Mouse (Mus musculus) heart, embryonic 16.5 days (tissue): ENCODE data around the gene Olfr49. TPM values are rescaled to one million over a fixed set of nuclear protein-coding genes. Genes with fewer than 3 reads are reported as not detected.

ENCODE experiments used
- ATAC-seq: fragments of 200-750 bp; cut with Nextera tagmentation; replicated peaks from 2 replicates; pipeline ENCODE4 v1.8.0; 2017; ENCODE audit warnings: moderate number of reproducible peaks; ENCODE audit not compliant: insufficient read depth, low FRiP score; ENCODE audit errors: extremely low read depth
- H3K27ac ChIP-seq: fragments of 300-500 bp; sonication (generic); 2 replicates; pipeline ENCODE4 v1.5.1; 2014; ENCODE audit warnings: mild to moderate bottlenecking, low read length, control low read depth, moderate library complexity
- H3K27me3 ChIP-seq: fragments of 300-500 bp; sonication (generic); 2 replicates; pipeline ENCODE4 v1.6.1; 2014; ENCODE audit warnings: low read length, mixed read lengths; ENCODE audit not compliant: control insufficient read depth, insufficient read depth
- H3K36me3 ChIP-seq: fragments of 300-500 bp; sonication (generic); 2 replicates; pipeline ENCODE4 v1.6.1; 2014; ENCODE audit not compliant: control insufficient read depth, insufficient read depth
- H3K4me1 ChIP-seq: fragments of 300-500 bp; sonication (generic); 2 replicates; pipeline ENCODE4 v1.6.1; 2014; ENCODE audit warnings: low read length, mixed read lengths; ENCODE audit not compliant: control insufficient read depth, insufficient read depth
- H3K4me2 ChIP-seq: fragments of 300-500 bp; sonication (generic); 2 replicates; pipeline ENCODE4 v1.6.1; 2014; ENCODE audit warnings: low read depth, mild to moderate bottlenecking, control low read depth, low read length
- H3K4me3 ChIP-seq: fragments of 300-500 bp; sonication (generic); 2 replicates; pipeline ENCODE4 v1.5.1; 2014; ENCODE audit warnings: mild to moderate bottlenecking, control low read depth, low read length
- H3K9ac ChIP-seq: fragments of 300-500 bp; sonication (generic); 2 replicates; pipeline ENCODE4 v1.6.1; 2014; ENCODE audit warnings: low read length, control low read depth
- H3K9me3 ChIP-seq: fragments of 300-500 bp; sonication (generic); replicated peaks from 2 replicates; pipeline ENCODE4 v1.6.1; 2016; ENCODE audit warnings: low read length; ENCODE audit not compliant: control insufficient read depth
- WGBS: fragments of 180-500 bp; shearing (Covaris S2); extraction: QIAGEN DNeasy Blood & Tissue Kit; methylation state at CpG from one replicate; pipeline ENCODE4 v1.1.7; 2014; 5-methylcytosine and 5-hydroxymethylcytosine counted together
- polyA plus RNA-seq: library from polyadenylated mRNA; unstranded; fragments of >200 nt; fragmentation: Nextera tagmentation; extraction: Ambion mirVana; gene quantifications from 2 replicates; pipeline ENCODE4 v1.2.1, GENCODE M21; 2015

Gene Olfr49
- polyA plus RNA-seq, 1 experiment from 2014 or later, result not detected

DNA sequence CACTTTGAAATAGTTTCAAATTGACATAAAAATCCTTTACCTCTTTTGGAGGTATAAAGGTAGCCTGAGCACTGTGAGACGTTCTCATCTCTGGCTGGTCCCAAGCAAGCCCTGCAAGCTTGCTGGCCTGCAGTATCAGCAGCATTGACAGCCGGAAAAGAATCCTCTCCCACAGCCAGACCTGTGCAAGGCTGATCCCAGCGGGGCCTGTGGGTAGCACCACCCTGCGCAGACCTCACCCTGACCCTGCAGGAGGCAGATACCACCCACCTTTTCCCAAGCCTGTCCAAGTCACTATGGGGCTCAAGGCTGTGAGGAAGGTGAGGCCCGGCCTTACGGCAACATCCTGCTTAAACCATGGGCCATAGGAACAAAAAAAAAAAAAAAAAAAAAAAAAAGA lies 18.8 kb downstream of the Olfr49 start:
- H3K36me3 ChIP-seq, result peaks cover 41% of the 10 kb centered on the region
- 71% methylated on average over 6 of the region's 6 CpGs for WGBS
- H3K27me3 ChIP-seq, result no peaks in the 10 kb centered on the region
- H3K27ac ChIP-seq, result no peak overlapping the region
- no peaks in the 10 kb centered on the region for H3K9me3 ChIP-seq
- peaks cover 7% of the 10 kb centered on the region for H3K4me1 ChIP-seq
- no peak overlapping the region for H3K9ac ChIP-seq
- no peak overlapping the region for H3K4me3 ChIP-seq
- ATAC-seq, result no peak
- H3K4me2 ChIP-seq, result no peak overlapping the region

DNA sequence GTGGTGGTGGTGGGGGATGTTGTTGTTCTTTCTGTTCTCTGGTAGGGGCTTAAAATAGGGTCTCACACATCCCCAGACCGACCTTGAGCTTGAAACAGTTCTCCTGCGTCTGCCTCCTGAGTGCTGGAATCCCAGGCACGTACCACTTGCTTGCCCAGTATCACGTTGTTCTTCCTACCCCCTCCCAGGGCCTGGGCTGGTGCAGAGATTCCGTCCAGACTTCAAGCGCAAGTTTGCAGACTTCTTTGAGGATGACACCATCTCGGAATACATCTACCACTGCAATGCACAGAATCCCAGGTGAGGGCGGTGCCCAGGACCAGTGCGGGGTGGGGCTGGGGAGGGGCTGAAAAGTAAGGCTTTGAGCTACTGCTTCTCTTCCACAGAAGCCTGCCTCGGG lies 19.6 kb downstream of the Olfr49 start:
- H3K9me3 ChIP-seq, result no peaks in the 10 kb centered on the region
- H3K4me2 ChIP-seq, result peak overlapping the region; percentile 53
- H3K36me3 ChIP-seq, result peaks cover 41% of the 10 kb centered on the region
- H3K27me3 ChIP-seq, result no peaks in the 10 kb centered on the region
- H3K9ac ChIP-seq, result peak overlapping the region; percentile 46
- peak overlapping the region; percentile 28 for H3K4me3 ChIP-seq
- peak overlapping the region; percentile 82 for H3K27ac ChIP-seq
- 48% methylated on average over 10 of the region's 10 CpGs for WGBS
- ATAC-seq, result peak; percentile 81; the same call in 1 of the 2 replicates
- peaks cover 14% of the 10 kb centered on the region for H3K4me1 ChIP-seq

GRCm38 (mm10) chr14:54264231-54264630 lies 20.5 kb downstream of the Olfr49 start:
- H3K4me1 ChIP-seq, result peaks cover 20% of the 10 kb centered on the region
- H3K36me3 ChIP-seq, result peaks cover 41% of the 10 kb centered on the region
- ATAC-seq, result no peak
- no peak overlapping the region for H3K4me2 ChIP-seq
- H3K27me3 ChIP-seq, result no peaks in the 10 kb centered on the region
- WGBS, result 68% methylated on average over 7 of the region's 7 CpGs
- no peaks in the 10 kb centered on the region for H3K9me3 ChIP-seq
- no peak overlapping the region for H3K9ac ChIP-seq
- H3K27ac ChIP-seq, result peak overlapping the region; percentile 82
- H3K4me3 ChIP-seq, result no peak overlapping the region

DNA sequence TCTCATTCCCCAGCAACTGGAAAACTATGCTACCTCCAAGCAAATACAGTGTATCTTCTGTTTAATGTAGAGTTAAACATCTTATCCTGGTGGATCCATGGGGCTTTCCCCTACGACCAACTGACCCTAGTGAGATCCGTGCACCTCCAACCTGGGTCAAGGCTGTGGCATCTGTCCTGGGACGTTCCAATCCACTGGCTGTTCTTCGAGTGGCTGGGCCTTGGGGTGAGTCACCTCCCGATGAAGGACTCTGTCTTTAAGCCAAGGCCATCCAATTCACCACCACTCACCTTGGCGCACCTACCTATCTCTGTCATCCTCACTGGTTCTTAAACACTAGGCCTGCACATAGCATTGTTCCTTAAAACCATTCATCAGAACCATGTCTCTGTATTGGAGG lies 21.6 kb downstream of the Olfr49 start:
- no peak for ATAC-seq
- 93% methylated on average over 6 of the region's 6 CpGs for WGBS
- no peak overlapping the region for H3K4me2 ChIP-seq
- no peaks in the 10 kb centered on the region for H3K27me3 ChIP-seq
- peaks cover 36% of the 10 kb centered on the region for H3K36me3 ChIP-seq
- H3K4me3 ChIP-seq, result no peak overlapping the region
- H3K9ac ChIP-seq, result no peak overlapping the region
- no peaks in the 10 kb centered on the region for H3K9me3 ChIP-seq
- peaks cover 24% of the 10 kb centered on the region for H3K4me1 ChIP-seq
- H3K27ac ChIP-seq, result no peak overlapping the region

- Histone ChIP-seq H3K4me1 (peaks cover 24% of the 10 kb centered on the region), H3K4me2 (no peak overlapping the region), H3K9ac (no peak overlapping the region), H3K4me3 (no peak overlapping the region), H3K36me3 (peaks cover 31% of the 10 kb centered on the region), H3K9me3 (no peaks in the 10 kb centered on the region), H3K27me3 (no peaks in the 10 kb centered on the region), H3K27ac (no peak overlapping the region)
- 89% methylated on average over 8 of the region's 8 CpGs for WGBS
- ATAC-seq, result no peak
Measured at GRCm38 (mm10) chr14:54262622-54263021, 22.1 kb downstream of the Olfr49 start.

- H3K4me2 ChIP-seq, result no peak overlapping the region
- no peak overlapping the region for H3K27ac ChIP-seq
- H3K36me3 ChIP-seq, result peaks cover 21% of the 10 kb centered on the region
- WGBS, result 81% methylated on average over 2 of the region's 2 CpGs
- no peak overlapping the region for H3K4me3 ChIP-seq
- no peaks in the 10 kb centered on the region for H3K27me3 ChIP-seq
- ATAC-seq, result no peak
- H3K9ac ChIP-seq, result no peak overlapping the region
- no peaks in the 10 kb centered on the region for H3K9me3 ChIP-seq
- peaks cover 24% of the 10 kb centered on the region for H3K4me1 ChIP-seq
Measured at GRCm38 (mm10) chr14:54261386-54261785, 23.4 kb downstream of the Olfr49 start.

DNA sequence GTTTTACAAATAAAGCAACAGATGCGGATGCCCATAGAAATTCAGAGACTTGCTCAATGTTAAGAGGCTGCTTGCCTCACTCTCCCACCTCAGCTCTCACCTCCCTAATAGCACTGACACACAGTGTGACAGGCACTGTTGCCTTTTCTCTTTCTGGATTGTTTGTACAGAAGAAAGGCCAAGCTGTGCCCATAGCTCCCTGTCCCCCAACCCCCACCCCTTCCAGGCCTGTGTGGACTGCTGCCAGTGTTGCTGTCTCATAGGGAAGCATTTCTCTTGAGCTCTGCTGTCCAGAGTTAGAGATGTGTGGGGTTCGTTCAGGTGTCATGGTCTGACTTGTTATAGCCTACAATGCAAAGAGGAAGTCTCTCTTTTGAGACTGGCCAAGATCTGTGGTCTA lies 24.5 kb downstream of the Olfr49 start:
- Histone ChIP-seq H3K36me3 (peaks cover 21% of the 10 kb centered on the region), H3K27me3 (no peaks in the 10 kb centered on the region), H3K9ac (peak overlapping the region; percentile 87), H3K9me3 (no peaks in the 10 kb centered on the region), H3K4me1 (peaks cover 25% of the 10 kb centered on the region), H3K27ac (peak overlapping the region; percentile 86; the same call in 1 of the 2 replicates), H3K4me2 (peak overlapping the region; percentile 65), H3K4me3 (peak overlapping the region; percentile 82)
- no peak for ATAC-seq
- WGBS, result 56% methylated on average over 2 of the region's 2 CpGs

GRCm38 (mm10) chr14:54259722-54260085 lies 25.0 kb downstream of the Olfr49 start:
- peak overlapping the region; percentile 65 for H3K4me2 ChIP-seq
- H3K9me3 ChIP-seq, result no peaks in the 10 kb centered on the region
- ATAC-seq, result no peak
- peak overlapping the region; percentile 86 for H3K27ac ChIP-seq
- H3K36me3 ChIP-seq, result peaks cover 21% of the 10 kb centered on the region
- peak overlapping the region; percentile 87 for H3K9ac ChIP-seq
- H3K4me3 ChIP-seq, result peak overlapping the region; percentile 82
- WGBS, result 19% methylated on average over 8 of the region's 8 CpGs
- H3K4me1 ChIP-seq, result peaks cover 30% of the 10 kb centered on the region
- no peaks in the 10 kb centered on the region for H3K27me3 ChIP-seq

- Histone ChIP-seq H3K4me2 (peak overlapping the region; percentile 65), H3K9ac (peak overlapping the region; percentile 87), H3K27me3 (no peaks in the 10 kb centered on the region), H3K27ac (peak overlapping the region; percentile 86), H3K36me3 (peaks cover 16% of the 10 kb centered on the region), H3K4me3 (peak overlapping the region; percentile 82), H3K9me3 (no peaks in the 10 kb centered on the region), H3K4me1 (peaks cover 28% of the 10 kb centered on the region)
- under 1% methylated on average over 35 of the region's 35 CpGs for WGBS
- peak; percentile 94 for ATAC-seq
Measured at GRCm38 (mm10) chr14:54259003-54259721, 25.6 kb downstream of the Olfr49 start.
